Mouse (Mus musculus) lung, postnatal 10 days (tissue): Measurements from ENCODE around the gene Nsfl1c.
"Not testable (repeated sequence)": the region's sequence is repeated elsewhere in the genome, so short reads cannot be mapped to it uniquely, and the experiment has no call there.

Experiments
- DNase-seq: peaks from one replicate; pipeline ENCODE4 v3.0.0; 2021

Gene Nsfl1c

DNA sequence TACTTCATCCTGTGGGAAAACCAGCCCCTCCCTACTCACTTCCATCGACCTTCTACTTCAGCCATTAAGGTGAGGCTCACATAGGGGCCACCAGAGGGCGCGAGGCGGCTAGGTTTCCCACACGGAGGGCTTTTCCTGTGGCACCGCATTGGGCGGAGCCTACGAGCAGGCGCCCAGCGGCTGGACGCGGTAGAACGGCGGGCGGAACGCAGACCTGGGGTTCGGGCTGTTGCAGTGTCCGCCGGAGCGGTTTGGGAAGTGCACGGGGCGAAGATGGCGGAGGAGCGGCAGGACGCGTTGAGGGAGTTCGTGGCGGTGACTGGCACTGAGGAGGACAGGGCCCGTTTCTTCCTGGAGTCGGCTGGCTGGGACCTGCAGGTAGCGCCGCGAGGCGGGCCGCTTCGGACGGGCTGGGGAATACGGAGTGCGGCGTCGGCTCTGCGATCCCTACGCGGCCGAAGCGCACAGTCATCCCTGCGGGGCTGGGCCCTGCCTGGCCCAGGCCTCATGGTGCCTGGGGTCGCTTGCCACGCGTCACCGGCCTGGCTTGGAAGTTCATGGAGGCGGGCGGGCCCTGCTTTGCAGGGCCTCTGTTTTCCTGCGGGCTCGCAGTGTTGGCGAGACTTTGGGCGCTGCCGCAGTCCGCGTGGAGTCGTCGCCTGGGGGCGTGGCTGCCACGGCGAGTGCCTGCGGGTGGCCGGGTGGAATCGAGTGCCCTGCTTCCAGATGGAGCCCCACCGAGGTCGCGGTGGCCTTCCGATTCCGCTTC is at the start of gene Nsfl1c:
Gene Nsfl1c (plus strand): TSS at position 148 of the 769 bp plus-strand sequence.
- DNase-seq, result peak; percentile 97

DNA sequence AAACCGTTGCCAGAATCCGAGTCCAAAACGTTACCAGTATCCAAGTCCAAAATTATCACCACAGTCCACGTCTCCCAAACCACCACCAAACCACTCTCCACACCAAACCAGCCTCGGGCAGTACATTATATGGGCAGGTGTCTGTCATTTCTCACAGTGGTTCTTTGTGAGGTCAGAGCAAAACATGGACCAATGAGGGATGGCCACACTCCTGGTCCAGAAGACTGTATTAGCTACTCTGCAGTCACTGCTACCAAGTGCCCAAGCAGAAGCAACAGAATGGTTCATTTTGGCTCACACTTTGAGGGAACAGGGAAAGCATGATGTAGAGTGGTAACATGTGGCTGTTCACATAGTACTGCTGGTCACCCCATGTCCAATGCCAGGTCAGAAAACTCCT is 17.9 kb upstream of the Nsfl1c start, which contains the start of gene 4921509C19Rik:
Gene 4921509C19Rik (minus strand): TSS at position 101 of the 400 bp plus-strand sequence.
- DNase-seq, result not testable (repeated sequence)

DNA sequence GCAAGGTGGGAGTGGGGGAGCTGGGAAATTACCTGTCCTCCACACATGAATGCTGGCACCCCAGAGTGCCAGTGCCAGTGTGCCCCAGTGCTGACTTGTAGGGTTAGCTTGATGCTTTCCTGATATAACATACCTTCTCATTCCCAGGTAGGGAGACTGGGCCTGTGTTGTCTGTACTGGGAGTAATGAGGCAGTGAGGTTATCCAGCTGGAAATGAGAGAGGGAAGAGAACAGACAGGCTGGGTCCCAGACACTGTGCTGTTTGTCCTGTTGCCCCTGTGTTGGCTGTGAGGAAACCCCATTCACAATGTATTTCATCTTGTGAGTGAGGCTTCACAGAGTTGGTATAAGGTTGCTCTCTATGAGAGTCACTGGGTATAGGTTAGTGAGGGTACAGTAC is 7.5 kb upstream of the Nsfl1c start:
- no peak for DNase-seq

DNA sequence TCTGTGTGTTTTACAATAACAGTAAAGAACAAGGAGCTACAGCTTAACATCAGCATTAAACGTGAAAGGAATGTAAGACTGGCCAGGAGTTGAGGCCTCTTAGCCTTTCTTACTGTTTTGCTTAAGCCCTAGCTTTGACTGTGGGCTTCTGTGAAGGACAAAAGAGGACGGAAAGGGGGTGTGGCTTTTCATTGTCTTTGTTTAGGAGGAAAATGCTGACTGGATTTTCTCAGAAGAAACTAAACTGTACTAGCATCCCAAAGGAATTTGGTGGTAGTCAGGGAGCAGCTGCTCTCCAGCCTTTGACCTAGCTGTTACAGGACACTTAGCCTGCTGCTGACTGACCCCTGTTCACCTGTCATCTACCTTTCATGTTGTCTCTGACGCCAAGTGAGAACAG is 4.4 kb downstream of the Nsfl1c start:
- DNase-seq, result no peak

DNA sequence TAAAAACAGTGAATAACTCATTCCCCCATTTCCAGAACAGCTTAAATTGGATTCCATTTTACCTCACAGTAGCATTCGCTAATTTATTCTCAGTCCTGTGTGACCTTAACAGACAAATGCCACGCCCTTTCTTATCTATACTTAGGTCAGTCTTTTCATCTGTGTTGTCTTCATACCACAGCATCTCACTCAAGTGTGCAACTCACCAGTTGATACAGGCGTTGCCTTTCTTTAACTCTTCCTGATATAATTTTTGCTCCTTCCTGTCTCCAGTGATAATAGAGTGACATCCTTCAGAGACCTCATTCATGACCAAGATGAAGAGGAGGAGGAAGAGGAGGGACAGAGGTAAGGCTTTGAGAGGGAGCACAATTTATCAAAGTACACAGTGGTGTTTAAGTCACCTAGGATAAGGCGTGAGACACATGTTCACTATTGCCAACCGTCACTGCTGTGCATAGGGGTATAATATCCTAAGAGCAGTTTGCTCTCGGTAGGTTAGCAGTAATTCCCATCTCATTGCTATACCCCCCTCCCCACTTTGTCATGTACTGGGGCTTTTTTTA is 6.5 kb downstream of the Nsfl1c start:
- DNase-seq, result no peak

DNA sequence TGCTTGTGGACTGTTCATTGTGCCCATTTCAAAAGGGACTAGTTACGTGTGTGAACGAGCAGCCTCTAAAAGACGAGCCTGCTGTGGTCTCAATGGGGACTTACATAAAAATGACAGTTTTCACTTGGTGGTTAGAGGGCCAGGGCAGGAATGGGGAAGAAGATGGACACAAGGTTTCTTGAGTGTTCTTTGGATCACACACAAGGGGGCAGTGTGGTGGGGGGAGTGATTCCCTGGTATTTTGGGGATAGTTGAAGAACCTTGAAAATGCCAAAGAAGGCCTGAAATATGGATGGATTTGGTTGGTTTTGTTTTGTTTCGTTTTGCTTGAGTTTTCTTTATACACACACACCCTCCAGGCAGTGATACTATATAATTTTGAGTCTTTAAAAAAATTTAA is 10.2 kb downstream of the Nsfl1c start:
- DNase-seq, result no peak

DNA sequence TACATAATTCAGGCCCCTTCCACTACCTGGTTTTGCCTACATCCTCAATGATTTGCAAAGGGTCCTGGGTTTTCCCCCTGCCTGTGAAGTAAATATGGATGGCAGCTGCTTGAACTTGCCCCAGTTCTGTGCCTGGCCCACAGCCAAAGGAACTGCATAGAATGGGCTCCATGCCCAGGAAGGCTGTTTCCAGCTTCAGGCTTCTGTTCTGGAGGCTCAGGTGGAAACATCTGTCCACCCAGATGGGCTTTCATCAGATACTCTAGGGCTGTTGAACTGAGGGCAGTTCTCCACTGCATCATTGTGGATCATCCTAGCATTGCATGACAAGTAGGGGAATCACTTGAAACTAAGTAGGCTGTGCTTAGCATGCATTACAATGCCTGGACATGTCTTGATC is 18.2 kb downstream of the Nsfl1c start:
- peak; percentile 76 for DNase-seq

DNA sequence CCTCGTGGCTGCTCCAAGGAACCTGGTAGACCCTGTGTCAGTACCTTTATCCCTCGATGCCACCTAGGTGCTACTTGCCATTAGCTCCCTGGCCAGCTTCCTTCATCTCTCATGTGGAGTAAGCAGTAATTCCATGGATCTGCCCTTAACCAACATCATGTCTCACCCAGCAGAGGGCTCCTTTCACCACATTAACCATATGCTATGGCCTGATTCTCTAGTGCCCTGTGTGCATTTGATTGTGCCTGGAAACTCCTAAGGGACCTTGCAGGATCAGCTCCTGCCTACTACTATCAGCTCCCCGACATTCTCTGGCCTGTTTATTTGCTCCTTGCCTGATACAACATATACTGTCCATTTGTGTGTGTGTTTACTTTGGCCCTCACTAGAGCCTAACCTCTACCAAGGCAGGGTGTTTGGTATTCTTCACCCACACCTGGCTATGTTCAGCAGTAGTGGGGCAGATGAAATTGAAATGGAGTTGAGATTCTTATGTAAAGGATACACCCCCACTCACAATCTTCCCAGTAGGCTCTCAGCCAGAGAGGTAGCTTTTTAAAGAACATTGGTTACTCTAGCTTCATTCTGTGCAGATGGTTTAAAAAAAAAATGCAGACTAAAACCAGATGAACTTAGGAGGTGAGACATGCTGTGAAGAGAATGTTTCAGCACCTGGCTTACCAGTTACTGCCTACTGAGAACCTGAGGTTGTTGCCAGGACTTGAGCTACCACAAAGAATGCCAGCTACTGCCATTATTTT is 19.7 kb downstream of the Nsfl1c start:
- DNase-seq, result no peak

DNA sequence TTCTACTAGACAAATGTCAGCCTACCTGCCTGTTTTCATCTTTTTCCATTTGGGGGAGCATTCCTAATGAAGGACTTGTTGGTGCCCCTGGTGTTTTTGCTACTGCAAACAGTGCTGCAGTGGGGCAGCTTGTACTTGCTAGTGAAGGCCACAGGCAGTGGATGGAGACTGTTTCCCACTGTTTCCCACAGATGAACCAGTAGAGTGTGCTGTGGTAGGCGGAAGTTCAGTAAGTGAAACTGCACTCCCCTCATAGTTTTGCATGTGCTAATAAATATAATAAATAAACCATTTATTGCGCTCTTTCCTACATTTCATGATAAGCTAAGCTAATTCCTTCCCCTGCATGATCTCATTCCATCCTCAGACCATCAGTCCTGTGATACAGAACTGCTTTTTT is 25.0 kb downstream of the Nsfl1c start:
- no peak for DNase-seq

DNA sequence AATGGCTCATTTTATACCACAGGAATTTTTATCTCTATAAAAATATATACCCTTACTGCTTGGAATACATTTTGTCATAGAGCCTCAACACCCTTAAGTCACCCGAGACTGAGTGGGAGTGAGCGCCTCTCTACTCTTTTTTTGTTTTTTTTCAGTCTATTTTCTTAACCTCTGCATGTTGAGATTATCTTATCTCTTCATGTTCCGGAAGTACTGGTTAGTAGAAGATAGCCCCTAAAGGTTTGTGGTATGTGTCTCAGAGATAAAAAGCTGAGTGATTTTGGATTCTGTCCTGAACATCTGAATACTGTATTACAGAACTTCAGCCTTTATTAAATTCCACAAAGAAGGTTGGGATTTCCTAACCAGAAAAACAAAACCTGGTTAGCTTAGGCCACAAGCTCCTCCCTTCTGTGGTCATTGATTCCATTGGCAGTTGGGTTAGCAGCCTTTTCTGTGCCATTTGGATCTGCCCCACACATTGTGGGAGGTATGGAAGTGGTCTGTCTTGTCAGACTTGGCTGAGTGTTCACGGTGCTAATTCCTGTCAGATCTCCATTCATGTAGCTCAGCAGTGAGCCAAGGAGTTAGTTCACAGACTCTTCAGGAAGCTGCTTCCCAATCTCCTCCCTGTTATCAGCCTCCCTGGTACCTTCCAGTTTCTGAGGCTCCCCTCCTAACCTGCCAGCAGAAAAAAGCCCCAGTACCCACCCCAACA is 30.5 kb downstream of the Nsfl1c start:
- no peak for DNase-seq

DNA sequence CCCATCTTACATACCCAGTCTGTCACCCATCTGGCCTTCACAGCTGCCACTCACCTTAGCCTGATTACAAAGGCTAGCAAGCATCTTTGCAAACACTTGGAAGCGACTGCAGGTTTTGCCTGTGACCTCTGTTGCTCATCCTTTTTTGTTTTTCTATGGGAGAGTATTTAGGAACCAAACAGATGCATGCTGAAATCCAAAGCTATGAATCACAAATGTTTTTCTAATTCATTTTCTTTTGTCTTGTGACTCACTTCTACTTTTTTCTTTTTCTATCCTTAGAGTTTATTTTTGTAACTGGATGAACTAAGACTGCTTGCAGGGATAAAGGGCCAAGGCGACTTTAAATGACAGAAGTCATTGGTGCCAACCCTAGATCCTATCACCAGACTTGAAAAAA is 31.5 kb downstream of the Nsfl1c start:
- DNase-seq, result no peak

DNA sequence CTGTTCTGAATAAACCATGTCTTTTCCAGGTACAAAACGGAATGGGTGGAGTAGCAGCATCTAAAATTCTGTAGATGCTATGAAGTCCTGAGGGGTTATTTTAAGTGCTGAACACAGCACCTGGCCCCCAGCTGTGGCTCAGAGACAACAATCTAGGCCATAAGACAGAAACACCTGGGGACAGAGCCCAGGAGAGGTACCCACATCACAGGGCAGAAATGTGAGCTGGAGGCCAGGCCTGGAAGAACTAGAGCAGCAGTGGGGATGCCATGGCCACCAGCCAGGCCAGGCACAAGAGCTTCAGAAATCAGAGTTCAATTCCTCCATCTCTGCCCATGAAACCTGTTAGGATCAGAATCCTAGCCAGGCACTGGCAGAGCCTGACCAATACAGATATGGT is 34.1 kb downstream of the Nsfl1c start:
- no peak for DNase-seq

DNA sequence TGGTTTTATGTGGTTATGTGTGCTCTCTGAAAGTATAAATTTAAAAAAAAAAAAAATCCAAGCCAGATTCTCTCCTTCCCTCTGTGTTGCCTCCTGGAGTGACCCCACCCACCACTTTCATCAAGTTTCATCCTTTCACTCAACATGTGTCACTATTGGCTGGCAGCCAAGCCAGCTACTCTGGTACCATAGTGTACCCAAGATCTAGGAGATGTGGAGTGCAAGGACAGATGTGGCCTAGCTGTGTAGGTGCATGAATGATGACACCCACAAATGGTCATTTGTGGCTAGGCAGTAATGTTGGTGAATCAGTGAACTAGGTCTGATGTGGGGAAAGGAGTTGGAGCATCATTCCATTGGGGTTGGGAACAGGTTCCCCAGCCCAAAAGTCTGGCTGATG is 35.2 kb downstream of the Nsfl1c start:
- no peak for DNase-seq

DNA sequence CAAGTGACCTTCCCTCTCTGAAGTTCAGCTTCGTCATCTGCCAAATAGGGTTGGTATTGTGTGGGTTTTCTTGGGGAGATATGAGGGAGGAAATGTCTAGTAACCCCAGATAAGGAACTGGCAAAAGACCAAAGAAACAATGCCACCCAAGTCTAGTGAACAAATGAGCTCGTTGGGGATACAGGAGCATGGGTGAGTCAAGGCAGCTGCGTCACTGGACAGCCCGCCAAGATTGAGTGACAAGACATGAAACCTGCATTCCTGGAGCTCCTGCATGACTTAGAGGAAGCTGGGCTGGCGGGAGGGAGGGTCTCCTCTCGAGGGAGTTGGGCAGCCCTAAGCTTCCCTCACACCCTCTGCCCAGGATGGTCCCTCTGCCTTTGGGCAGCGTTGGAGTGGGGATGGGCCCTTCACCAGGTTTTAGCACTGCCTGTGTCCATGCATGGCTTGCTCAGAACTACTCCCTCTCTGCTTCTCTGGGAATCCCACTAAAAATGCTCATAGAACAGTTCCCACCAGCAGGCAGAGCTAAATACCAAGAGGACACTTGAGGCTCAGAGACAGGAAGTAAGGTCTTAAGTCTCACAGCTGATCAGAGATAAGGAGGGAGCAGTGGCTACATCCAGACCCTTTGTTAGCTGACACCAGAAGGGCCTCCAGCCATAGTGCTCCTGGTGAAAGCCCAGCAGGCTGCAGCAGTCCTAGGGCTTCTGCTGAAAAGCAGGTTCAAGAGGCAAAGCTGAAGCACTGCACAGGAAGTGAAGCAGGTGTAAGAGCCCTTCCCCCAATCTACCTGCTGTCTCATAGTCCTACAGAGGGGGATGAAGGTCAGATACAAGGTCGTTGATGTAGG is 36.6 kb downstream of the Nsfl1c start:
- peak; percentile 37 for DNase-seq

DNA sequence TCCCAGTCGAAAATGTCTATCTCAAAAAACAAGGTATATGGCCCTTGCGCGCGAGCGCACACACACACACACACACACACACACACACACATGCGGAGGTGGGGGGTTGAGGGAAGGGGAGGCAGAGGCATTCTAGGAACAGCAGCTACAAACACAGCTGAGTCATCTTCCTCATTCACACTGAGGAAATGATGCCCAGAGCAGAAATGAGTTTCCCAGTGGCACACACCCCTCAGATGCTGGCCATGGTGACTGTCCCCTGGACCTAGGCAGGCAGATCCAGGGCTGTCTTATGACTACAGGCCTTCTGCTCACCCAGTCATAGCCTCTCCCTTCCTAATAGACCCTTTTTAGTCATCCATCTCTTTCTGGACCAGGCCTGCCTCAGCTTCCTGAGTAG is 39.6 kb downstream of the Nsfl1c start:
- no peak for DNase-seq

DNA sequence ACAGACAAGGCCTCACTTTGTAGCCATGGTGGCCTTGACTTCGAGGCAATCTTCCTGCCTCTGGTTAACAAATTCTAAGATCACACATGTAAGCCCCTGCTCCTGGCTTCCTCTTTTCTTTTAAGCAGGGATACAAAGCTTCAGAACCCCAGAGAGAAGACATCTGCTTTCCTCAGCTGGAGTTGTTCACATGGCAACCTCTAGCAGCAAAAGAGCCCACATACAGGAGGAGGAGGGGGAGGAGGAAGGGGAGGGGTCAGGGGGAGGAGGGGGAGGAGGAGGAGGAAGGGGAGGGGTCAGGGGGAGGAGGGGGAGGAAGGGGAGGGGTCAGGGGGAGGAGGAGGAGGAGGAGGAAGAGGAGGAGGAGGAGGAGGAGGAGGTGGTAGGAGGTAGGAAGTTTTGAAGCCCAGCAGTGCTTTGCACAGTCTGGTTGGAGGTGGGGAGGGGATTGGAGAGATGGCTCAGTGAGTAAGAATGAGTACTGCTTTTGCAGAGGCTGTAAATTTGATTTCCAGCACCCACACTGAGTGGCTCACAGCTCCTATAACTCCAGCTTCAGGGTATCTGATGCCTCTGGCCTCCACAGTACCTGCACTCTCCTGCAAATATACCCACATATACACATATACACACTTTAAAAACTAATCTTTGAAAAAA is 42.1 kb downstream of the Nsfl1c start:
- DNase-seq, result no peak

DNA sequence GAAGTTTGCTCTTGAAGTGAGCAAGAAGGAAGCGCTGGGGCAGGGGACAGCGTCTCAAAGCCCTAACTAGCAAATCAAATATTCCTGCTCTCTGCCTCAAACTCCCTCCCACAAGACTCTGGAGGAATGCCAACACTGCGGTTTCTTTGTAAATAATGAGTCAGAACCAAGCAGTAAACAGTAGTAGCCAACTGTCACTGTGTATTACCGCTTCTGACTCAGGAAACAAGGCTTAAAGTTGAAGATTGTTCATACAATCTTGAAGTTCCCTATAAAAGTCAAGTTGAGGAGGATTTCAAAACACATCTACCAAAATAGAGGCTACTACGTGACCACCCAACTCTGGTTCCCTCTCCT is 42.6 kb downstream of the Nsfl1c start:
- peak; percentile 92 for DNase-seq

DNA sequence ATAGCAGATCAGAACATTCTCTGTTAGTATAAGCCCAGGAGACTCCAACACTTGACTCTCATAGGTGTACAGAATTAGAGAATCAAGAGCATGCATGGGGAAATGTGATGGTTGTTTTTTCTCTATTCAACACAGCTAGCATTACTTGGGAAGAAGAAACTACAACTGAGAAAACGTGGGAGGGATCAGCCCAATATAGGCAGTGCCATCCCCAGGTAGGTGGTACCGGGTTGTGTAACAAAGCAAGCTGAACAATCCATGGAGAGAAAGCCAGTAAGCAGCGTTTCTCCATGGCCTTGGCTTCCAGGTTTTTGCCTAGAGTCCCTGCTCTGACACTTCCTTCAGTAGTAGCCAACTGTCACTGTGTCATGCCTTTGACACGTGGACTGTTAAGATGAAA is 44.7 kb downstream of the Nsfl1c start:
- no peak for DNase-seq

DNA sequence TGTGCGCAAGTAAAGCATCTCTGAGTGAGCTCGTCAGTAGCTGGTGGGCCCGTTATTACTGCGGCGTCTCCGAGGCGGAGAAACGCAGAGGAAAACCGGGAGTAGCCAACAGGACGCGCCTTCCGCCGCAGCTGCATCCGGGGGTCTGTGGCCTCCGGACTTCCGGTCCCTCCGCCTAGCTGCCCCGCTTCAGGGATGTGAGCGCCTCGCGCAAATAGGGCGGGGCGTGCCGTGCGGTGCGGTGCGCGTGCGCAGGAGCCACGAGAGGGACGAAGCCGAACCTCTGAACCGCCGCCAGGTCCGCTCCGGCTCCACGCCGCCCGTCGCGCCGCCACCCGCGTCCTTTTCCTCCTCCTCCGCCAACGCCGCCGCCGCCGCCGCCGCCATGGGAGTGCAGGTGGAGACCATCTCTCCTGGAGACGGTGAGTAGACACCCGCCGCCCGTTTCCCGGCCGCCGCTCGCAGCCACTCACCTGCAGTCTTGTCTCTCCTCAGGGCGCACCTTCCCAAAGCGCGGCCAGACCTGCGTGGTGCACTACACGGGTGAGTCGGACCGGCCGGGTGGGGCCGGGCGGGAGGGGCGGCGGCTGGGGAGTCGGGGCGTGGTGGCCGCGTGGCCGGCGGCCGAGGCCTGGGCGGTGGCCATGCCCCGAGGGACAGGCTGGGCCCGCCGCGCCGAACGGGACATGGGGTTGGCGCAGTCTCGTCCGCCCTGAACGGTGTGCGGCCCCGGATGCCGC is 48.5 kb downstream of the Nsfl1c start, which contains the start of gene Fkbp1a:
Gene Fkbp1a (plus strand): TSS at position 161 of the 740 bp plus-strand sequence.
- peak; percentile 99 for DNase-seq

DNA sequence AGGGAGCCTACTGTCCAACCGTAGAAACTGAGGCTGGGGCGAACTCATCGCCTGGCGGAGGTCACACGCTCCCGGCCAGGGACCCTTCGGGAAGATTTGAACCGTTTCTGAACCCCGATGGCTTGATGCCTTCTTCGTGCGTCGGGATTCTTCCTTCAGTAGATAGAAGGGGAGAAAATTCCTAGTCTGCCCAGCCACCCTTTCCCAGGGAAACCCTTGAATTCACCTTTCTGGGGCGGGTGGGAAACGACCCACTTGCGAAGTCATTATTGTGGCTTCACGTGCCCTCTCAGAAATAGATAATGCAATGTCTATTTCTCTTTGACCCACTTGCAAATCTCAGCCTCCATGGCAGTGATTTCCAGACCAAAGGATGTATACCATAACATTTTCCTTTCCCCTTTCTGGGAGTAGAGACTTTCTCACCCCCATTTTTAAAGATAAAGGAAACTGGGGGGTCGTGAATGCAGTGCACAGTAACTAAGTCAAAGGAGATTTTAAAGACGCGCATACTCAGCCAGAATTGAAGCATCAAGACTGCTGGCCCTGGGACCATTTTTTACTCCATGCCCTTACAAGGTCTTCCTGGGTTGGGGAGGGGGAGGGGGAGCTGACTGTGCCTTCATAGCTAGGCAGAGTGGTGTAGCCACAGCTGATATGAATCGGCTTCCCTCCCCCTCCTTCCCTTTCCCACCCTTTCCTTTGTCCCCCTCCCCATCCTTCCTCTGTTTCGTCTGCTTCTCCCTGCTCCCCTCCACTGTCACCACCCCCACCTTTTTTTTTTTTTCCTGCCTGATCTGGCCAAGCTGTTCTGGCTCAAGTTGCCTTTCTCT is 49.3 kb downstream of the Nsfl1c start:
- peak; percentile 85 for DNase-seq
